Mouse (Mus musculus) thymus, postnatal 10 days (tissue): ENCODE data around the gene Grik4.
"Not testable (repeated sequence)": the region's sequence is repeated elsewhere in the genome, so short reads cannot be mapped to it uniquely, and the experiment has no call there.

ENCODE experiments used
- DNase-seq, 2 experiments: peaks; one replicate each; pipeline ENCODE4 v3.0.0; 2021; ENCODE audit warnings: low spot score in 2 of 2

Grik4 gene

GRCm38 (mm10) chr9:42943781-42944535 lies at the start of gene Grik4:
TSS of gene Grik4 (minus strand) at chr9:42944493.
- DNase-seq = no peak

DNA sequence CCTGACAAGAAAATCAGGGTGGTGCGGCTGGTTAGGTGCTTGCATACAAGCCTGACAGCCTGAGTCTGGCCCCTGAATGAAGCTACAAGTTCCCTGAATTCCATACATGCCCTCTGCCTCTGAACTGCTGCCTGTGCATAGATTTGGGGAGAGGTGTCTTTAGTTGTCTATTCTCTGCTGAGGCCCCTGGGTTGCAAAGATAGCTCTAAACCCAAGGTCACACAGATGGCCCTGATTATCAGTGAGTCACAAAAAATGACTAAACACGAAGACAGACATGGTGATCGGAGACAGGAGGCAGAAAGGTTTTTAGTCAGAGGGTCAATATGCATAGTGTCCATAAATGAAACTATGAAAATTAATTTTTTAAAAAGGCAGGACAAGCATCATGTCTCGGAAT lies 49.4 kb upstream of the Grik4 start:
- no peak for DNase-seq

GRCm38 (mm10) chr9:42987988-42988387 lies 43.7 kb upstream of the Grik4 start:
- DNase-seq = no peak

GRCm38 (mm10) chr9:42968894-42969521 lies 24.7 kb upstream of the Grik4 start:
- no peak for DNase-seq

- no peak for DNase-seq
Observed at GRCm38 (mm10) chr9:42967731-42968130, 23.4 kb upstream of the Grik4 start.

DNA sequence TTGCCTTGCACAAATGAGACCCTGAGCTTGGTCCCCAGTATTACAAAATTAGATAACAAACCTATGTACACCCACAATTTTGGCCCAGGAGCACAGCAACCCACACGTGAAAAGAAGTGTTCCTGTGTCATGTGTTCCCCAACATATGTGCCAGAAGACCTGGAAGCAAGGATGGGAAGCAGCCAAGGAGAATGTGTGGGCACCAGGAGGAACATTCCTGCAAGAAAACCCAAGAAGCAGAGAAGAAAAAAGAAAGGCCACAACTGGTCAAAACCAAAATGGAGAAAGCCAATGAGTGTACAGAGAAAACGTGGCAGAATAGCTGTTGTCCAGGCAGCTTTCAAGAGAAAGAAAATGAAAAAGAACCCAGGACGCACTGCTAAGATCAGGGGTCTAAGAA lies 20.5 kb upstream of the Grik4 start:
- DNase-seq = not testable (repeated sequence)

- DNase-seq = no peak
Observed at GRCm38 (mm10) chr9:42964366-42964765, 20.1 kb upstream of the Grik4 start.

DNA sequence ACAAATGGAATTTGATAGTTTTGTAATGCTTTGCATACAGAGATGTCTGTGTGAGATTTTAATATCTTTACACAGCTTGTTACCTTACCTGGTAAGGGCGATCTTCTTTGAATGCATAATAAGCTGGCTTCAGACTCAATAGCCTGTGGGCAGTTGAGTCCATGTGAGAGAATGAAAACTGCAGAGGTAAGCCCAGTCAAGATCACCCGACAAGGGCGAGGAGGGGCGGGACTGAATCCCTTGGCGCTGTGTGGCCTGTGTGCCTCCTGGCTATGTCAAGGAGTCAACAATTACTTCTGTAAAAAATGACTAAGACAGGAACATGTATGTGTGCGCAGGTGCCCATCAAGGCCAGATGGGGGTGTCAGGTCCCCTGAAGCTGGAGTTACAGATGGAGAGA lies 18.2 kb upstream of the Grik4 start:
- DNase-seq = no peak

DNA sequence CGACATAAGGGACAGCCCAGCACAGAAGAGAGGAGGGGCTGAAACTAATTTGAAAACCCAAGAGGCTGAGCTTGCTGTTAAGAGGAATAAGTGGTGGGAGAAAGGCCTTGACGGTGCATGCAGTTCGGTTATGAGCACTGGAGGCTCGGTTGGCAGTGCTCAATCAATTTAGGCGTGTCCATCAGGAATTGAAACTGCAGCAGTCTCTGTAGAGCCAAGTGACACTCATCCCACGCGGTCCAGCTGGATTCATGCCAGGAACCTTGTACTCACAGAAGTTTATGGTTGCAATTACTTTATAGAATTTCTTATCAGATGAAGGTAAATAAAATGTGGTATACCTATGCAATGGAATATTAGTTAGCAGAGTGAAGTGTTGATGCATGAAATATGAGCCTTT lies 14.1 kb upstream of the Grik4 start:
- no peak for DNase-seq

DNA sequence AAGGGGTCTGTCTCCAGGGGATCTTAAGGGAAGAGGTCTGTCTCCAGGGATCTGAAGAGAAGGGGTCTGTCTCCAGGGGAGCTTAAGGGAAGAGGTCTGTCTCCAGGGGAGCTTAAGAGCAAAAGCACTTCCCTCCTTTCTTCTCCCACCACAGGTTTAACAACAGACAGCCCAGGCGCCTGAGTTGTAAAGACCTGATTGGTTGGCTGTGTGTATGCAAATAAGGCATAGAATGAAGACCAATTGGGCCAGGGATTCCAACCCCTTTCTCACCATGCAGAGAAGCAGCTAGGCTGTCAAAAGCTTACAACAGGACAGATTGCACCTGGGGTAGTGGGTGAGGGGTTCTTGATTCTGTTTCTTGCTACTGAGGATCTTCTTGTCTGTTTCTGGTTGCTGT lies 4.1 kb upstream of the Grik4 start:
- no peak for DNase-seq

DNA sequence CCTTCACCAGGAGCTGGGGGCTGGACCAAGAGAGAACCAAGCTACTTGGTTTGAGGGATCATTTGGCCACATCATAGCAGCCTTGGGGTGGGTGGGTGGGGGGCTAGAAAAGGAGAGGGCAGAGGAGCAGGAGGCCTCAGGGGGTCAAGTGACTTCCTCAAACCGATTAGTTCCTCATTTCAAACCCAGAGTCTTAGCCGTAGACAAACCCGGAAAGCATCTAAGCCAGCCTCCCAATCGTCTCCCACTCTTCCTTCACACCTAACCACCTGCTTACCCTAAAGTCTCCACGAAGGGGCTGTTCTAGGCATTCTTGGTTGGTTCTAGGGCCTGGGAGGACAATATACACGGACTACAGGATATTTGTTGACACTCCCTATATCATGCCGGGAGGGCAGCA lies 881 bp upstream of the Grik4 start:
- no peak for DNase-seq

DNA sequence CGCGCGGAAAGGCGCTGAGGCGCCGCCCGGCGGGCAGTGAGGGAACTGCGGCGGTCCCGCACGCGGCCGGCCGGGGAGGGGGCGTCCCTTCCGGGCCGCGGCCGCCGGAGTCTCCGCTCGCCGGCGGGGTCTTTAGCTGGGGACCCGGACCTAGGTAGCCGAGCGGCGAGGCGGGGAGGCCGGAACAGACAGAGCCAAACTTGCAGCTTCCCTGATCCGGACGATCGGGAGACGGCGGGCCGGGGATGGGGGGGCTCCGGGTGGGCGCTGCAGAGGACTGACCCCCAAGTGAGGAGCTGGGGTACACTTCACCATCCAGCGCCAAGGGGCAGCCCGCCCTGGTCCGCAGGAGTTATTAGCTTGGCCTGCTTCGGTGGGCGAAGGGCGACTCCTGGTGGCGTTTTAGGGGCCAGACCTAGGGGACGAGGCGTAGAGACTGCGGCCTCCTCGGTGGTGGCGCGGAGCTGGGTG lies 278 bp upstream of the Grik4 start:
- DNase-seq = peak; percentile 32 to 59

GRCm38 (mm10) chr9:42943057-42943529 lies 1.2 kb downstream of the Grik4 start:
- no peak for DNase-seq

DNA sequence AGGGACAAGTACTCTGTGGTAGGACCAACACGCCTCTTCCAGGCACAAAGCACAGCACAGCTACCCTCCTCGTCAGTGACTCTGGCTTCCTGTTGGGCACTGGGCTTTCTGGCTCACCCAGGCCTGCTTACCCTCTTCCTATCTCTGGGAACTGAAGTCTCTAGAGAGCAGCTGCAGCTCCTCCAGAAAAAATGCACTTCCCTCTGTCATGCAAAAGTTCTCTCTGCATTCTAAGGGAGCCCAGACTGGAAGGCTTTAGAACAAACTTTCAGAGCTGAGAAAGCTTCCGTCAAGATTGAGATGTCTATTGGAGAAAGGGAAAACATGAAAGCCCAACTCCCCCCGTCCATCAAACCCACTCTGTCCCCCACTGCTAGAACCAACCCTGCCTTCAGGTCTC lies 2.1 kb downstream of the Grik4 start:
- DNase-seq = no peak

DNA sequence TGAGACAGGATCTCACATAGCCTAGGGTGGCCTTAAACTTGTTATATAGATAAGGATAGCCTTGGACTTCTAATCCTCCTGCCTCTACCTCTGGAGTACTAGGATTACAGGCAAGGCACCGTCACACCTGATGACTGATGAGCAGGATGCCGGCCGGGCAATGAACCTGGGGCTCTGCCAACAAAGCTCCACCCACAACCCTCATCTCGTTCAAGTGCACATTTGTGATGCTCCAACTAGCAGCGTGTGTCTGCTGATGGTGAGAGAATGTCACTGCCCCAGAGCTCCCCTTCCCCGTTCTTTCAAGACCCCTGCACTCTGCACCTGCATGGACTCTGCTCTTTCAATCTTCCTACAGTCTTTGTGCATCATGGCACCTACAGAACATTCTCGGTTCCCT lies 12.1 kb downstream of the Grik4 start:
- no peak for DNase-seq

GRCm38 (mm10) chr9:42927498-42927897 lies 16.8 kb downstream of the Grik4 start:
- DNase-seq = no peak

DNA sequence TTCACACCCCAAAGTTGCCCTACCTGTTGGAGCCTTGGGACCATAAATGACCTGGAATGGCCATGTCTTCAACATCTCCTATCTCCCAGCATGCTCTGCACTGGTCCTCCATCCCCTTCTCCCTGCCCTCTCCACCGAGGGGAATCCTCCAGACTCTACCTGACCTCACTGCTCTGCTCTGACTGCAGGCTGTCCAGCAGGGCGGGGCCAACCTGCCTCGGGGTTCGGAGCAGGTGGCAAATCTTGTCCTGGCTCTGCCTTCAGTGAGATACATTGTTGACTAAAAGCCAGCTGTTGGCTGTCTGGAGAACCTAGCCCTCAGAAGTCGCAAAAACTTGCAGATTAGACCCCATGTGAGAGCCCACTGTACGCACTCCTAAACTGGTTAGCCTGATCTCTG lies 17.7 kb downstream of the Grik4 start:
- no peak for DNase-seq

GRCm38 (mm10) chr9:42921830-42922229 lies 22.5 kb downstream of the Grik4 start:
- no peak for DNase-seq

- DNase-seq = no peak
Observed at GRCm38 (mm10) chr9:42920190-42920589, 24.1 kb downstream of the Grik4 start.

- DNase-seq = no peak
Observed at GRCm38 (mm10) chr9:42917911-42918310, 26.4 kb downstream of the Grik4 start.

- no peak for DNase-seq
Observed at GRCm38 (mm10) chr9:42913201-42913600, 31.1 kb downstream of the Grik4 start.

- no peak for DNase-seq
Observed at GRCm38 (mm10) chr9:42908657-42909313, 35.5 kb downstream of the Grik4 start.

- no peak for DNase-seq
Observed at GRCm38 (mm10) chr9:42906995-42907394, 37.3 kb downstream of the Grik4 start.
